Mouse (Mus musculus) left cerebral cortex, postnatal 25 days (tissue): ENCODE measurements at regions not wholly inside any gene's neighbourhood (a gene's known extent, or its start where the extent isn't known, plus 50 kb on each side); places are given as distances from the start of the nearest gene placed in this dataset.
"Not testable (repeated sequence)": the region's sequence is repeated elsewhere in the genome, so short reads cannot be mapped to it uniquely, and the experiment has no call there.

Experiments
- DNase-seq, 2 experiments: peaks; one replicate each; pipeline ENCODE4 v3.0.0; 2022; ENCODE audit warnings: low spot score in 2 of 2, mixed read lengths in 1 of 2
- intact Hi-C: fragments of 180-260 bp; cut with DNase I; formaldehyde crosslinking; loops from one replicate; pipeline ENCODE4 v1.15.1; 2025

DNA sequence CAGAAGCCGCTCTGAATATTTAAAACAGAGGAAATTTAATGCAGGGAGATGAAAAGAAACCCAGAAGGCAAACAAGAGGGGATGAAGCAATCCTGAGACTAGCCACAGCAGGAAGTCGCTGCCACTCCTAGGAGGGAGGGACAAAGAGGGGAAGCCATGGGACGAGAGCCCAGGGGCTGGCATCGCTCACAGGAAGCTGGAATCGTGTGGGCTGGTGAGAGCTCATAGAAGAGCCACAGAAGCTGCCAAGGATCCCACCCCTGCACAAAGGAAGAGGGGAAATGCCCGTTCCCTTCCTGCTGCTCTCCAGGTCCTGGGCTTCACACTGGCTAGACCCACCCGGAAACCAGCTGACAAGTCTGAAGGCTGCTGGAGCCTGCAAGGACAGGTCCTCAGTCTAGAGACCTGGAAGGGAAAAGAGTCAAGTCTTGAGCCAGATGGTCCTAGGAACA is 101.4 kb upstream of the Klf3 start:
- DNase-seq = peak; percentile 65 to 92
- intact Hi-C loops = loop anchor here (2.0 to 5.0 kb wide), 2 partner anchors 101 to 195 kb away; partner anchors contain the start of gene Klf3

DNA sequence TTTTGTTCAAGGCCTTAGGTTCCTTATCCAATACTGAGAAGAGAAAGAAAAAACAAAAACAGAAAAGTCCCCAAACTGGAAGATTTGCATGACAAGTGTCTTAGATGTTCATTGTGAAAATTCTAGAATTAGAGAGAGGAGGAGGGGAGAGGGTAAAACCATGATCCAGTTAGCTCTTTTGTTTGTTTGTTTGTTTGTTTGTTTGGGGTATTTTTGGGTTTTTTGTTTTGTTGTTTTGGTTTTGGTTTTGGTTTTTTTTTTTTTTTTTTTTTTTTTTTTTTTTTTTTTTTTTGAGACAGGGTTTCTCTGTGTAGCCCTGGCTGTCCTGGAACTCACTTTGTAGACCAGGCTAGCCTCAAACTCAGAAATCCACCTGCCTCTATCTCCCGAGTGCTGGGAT is 100.8 kb upstream of the Klf3 start:
- intact Hi-C loops = loop anchor here (2.0 to 5.0 kb wide), 2 partner anchors 100 to 195 kb away; partner anchors contain the start of gene Klf3
- not testable (repeated sequence) for DNase-seq

GRCm38 (mm10) chr5:64703091-64703872 is 99.9 kb upstream of the Klf3 start:
- intact Hi-C loops = loop anchor here (2.0 to 5.0 kb wide), 2 partner anchors 100 to 196 kb away; partner anchors contain the start of gene Klf3
- peak; percentile 27 to 74 for DNase-seq

DNA sequence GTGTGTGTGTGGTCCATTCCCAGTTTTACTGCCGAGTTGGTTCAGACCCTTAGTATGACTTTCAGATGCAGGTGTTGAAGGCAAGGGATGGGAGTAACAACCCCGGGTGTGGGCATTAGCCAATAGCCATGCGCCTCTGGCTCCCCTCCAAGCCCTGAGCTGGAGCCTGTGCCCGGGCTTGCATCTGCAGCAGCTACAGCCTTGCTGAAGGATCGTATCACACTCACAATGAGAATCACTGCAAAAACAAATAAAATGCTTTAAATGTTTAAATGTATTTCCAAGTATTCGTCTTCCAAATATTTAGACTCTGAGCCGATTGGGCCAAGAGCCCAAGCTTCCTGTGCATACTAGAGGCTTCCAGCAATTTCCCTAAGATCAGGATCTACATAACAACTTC is 99.0 kb upstream of the Klf3 start:
- intact Hi-C loops = loop anchor here (5.0 kb wide), 1 partner anchor 197 kb away; no protein-coding TSS in a partner anchor
- DNase-seq = peak; percentile 26 to 43

GRCm38 (mm10) chr5:64706586-64706985 is 96.6 kb upstream of the Klf3 start:
- intact Hi-C loops = no loop called here
- DNase-seq = no peak

- intact Hi-C loops = no loop called here
- DNase-seq = no peak
Observed at GRCm38 (mm10) chr5:64709146-64709545, 94.0 kb upstream of the Klf3 start.

DNA sequence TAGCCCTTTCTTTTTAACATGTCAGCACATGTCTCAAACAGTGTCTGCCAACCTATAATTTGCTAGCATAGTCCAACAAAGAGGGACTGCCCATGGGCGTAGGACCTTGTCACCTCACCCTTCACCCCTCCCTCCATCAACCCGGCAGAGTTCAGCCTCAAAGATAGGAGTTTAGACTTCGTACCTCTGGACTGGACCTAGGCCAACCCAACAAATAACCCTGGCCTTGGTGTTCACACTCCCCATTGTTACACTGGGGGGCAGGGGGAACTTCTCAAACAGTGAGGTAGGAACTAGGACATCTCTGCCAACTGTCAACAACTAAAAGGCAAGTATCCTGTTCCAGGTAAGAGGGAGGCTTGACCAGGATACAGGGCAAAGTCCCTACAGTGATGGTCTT is 93.0 kb upstream of the Klf3 start:
- intact Hi-C loops = no loop called here
- DNase-seq = no peak

GRCm38 (mm10) chr5:64710968-64711367 is 92.2 kb upstream of the Klf3 start:
- intact Hi-C loops = no loop called here
- DNase-seq = no peak

GRCm38 (mm10) chr5:64714221-64714653 is 89.0 kb upstream of the Klf3 start:
- intact Hi-C loops = no loop called here
- no peak for DNase-seq

DNA sequence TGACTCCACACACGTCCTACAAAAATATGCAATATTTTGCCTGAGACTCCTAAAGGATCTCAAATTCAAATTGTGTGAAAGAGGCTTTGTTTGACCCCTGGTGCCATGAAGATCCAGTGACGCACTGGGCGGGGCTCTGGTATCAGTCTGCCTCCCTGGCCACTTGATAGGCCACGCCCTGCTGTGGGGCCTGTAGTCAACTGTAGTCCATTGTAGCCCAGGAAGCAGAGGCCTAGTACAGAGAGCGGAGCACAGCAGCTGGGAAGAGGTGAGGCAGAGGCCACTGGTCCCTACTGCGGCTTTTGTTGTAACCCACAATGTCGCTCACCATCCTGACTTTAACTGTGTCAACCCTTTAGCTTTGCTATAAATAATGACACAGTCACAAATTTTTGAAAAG is 88.5 kb upstream of the Klf3 start:
- intact Hi-C loops = no loop called here
- no peak for DNase-seq

GRCm38 (mm10) chr5:64716551-64716950 is 86.6 kb upstream of the Klf3 start:
- no peak for DNase-seq
- intact Hi-C loops = no loop called here

GRCm38 (mm10) chr5:64722211-64722610 is 81.0 kb upstream of the Klf3 start:
- no peak for DNase-seq
- intact Hi-C loops = no loop called here

GRCm38 (mm10) chr5:64727847-64728246 is 75.3 kb upstream of the Klf3 start:
- intact Hi-C loops = no loop called here
- no peak for DNase-seq

- intact Hi-C loops = no loop called here
- no peak for DNase-seq
Observed at GRCm38 (mm10) chr5:64732356-64732755, 70.8 kb upstream of the Klf3 start.

DNA sequence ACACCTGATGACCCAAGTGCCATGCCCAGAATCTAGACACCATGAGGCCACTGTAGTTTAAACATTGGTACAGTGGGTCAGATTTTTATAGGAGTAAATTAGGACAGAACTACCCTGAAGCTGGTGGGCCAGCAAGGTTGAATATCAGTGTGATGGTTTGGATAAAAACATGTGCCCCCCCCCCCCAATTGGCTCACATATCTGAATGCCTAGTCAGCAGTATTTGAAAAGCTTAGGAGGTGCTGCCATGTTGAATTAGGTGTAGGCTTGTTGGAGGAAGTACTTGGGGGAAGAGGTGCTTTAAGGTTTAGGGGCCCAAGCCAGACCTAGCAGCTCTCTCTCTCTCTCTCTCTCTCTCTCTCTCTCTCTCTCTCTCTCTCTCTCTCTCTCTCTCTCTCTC is 66.2 kb upstream of the Klf3 start:
- DNase-seq = no peak
- intact Hi-C loops = no loop called here

- intact Hi-C loops = no loop called here
- DNase-seq = no peak
Observed at GRCm38 (mm10) chr5:64738096-64738780, 65.0 kb upstream of the Klf3 start.

GRCm38 (mm10) chr5:64738781-64739310 is 64.3 kb upstream of the Klf3 start:
- intact Hi-C loops = no loop called here
- no peak for DNase-seq

DNA sequence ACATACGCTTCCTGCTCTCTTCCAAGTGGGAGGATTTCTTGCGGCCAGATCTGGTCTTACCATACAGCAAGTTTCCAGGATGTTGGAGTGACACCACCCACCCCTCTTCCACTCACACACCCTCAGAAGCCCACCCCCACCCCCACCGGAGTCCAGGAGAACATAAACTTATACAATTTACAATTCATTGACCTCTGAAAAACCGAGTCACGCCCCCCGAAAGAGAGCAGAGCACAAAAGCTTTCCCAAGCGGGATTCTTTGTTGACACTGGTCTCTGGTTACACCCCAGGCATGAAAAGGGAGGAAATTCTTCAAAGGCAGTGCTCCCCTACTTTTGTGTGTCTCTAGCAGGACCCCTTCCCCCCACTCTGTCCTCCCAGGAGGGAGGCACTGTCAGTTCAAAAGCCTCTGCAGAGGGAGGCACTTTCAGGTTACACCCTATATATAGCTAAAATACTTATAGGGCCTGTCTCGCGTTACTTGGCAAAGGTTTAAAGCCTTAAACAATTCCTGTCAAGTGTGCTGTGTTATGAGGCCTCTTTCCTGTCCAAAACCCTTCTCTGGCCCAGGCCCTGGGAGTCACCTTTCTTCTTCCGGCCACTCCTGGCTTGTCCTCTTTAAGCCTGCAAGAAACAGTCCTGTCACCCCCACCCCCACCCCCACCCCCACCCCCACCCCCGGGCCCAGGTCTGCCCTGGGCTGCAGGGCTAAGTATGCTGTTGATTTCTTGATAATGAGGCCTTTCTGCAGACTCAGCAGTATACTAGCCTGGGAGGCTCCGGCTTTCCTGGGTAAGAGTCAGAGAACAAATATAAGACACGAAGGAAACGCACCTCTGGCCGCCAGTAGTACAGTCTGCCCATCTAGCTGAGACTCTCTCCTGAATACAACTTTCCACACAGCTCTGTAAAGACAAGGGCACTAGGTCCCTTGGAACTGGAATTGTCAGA is 63.6 kb upstream of the Klf3 start:
- no peak for DNase-seq
- intact Hi-C loops = no loop called here

DNA sequence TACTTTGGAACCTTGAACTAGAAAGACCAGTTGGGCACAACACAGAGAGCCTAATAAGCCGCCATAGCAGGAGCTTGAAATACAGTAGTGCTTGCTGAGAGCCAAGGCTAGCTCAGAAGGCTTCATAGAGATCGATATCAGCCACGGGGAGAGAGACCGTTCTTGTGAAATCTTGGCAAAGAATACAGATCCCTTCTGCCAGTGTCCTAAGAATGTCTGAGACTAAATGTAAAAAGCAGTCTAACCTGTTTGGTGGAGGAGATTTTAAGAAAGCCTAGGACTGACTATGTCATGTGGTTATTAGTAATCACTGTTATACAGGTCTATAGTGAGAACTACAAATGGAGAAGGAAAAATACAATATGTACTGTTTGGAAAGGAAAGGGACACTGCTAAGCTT is 59.1 kb upstream of the Klf3 start:
- DNase-seq = no peak
- intact Hi-C loops = no loop called here

DNA sequence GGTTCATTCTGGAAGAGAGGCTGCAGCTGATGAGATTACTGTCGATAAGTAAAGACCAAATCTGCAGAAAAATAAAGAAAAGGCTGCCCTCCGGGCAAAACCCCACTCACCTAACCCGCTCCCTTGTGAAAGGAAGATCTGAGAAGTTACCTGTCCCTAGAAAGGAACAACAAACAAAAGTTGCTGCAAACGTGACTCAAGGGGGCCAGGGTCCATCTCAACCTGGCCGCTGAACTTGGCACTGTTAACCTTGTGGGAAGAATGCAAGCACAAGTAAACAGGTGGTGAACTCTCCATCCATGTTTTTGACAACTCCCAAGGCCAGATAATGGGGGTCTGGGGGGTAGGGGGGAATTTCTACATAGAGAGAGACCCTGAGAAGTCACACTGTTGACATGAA is 58.7 kb upstream of the Klf3 start:
- DNase-seq = no peak
- intact Hi-C loops = no loop called here
